Mouse (Mus musculus): ENCODE results near the gene Lsm2.

DNA sequence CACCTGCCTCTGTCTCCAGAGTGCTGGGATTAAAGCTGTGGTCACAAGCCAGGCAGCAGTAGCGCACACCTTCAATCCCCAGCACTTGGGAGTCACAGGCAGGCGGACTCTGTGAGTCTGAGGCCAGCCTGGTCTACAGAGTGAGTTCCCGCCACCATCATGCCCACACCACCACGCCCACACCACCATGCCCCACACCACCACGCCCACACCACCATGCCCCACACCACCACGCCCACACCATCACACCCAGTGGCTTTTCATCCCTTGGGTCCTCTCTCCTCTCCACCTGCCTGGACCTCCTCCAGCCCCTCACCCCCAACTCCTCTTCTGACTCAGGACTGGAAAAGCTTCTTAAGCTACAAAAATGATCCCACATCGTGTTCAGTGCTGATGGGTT lies 50.2 kb downstream of the Lsm2 start:
- no peak for TF ChIP-seq POLR2A (IDR thresholded peaks at IDR 0.05; ENCODE audit: borderline replicate concordance, extremely low read depth, insufficient read depth, insufficient read length, poor library complexity, severe bottlenecking)
- no peak for TF ChIP-seq CTCF (IDR thresholded peaks at IDR 0.05; ENCODE audit: borderline replicate concordance, extremely low read depth, insufficient read depth, insufficient read length)
